Mouse (Mus musculus): Measurements from ENCODE around the gene Bnip1. TPM values are rescaled to one million over a fixed set of nuclear protein-coding genes. Genes with fewer than 3 reads are reported as not detected.

The Bnip1 gene
- total and polyA plus RNA-seq, 2 experiments, result 17.5 to 25.2 TPM

DNA sequence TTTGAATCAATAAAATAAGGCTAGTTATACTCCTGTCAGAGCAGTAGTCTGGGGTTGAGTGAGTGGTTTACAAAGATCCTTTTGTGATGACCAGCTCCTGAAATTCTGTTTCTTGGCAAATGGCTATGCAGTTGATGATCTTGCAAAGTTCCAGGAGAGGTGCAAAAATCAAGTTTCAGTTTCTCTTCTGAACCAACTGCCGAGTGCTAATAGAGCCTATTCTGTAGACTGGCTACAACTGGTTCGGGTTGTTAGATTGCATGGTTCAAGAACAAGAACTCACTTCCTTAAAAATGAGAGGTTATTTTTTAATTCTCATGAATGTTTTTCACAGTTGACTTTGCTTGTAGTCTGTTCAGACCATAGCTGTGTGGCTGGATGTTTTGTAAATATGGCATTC lies 27.4 kb upstream of the Bnip1 start:
- 23% methylated on average over 2 of the region's 2 CpGs for WGBS
- Histone ChIP-seq H3K79me2 (ENCODE audit: control insufficient read depth, insufficient read depth, low read length) (peaks cover 3% of the 10 kb centered on the region; the same call in 1 of the 2 replicates), H3K27me3 (ENCODE audit: control insufficient read depth, insufficient read depth, low read length) (no peaks in the 10 kb centered on the region), H3K9ac (ENCODE audit: low read depth, low read length) (no peak overlapping the region), H3K36me3 (ENCODE audit: control insufficient read depth, insufficient read depth, low read length) (peaks cover 16% of the 10 kb centered on the region), H3K4me1 (ENCODE audit: control insufficient read depth, insufficient read depth, low read length) (peaks cover 8% of the 10 kb centered on the region; the same call in 1 of the 2 replicates), H3K4me3 (ENCODE audit: insufficient read depth, low read depth, low read length) (no peak overlapping the region; the same call in 1 of the 2 replicates), H3K27ac (replicated peaks; ENCODE audit: insufficient read depth, low read depth, low read length) (no peak overlapping the region)
- peak; percentile 67 for DNase-seq (ENCODE audit: extremely low read depth, low read depth, low spot score)
- TF ChIP-seq POLR2A (IDR thresholded peaks at IDR 0.05; ENCODE audit: extremely low read depth, insufficient read depth, low read length) (no peak), CTCF (IDR thresholded peaks at IDR 0.05; ENCODE audit: low read depth, low read length) (no peak)

DNA sequence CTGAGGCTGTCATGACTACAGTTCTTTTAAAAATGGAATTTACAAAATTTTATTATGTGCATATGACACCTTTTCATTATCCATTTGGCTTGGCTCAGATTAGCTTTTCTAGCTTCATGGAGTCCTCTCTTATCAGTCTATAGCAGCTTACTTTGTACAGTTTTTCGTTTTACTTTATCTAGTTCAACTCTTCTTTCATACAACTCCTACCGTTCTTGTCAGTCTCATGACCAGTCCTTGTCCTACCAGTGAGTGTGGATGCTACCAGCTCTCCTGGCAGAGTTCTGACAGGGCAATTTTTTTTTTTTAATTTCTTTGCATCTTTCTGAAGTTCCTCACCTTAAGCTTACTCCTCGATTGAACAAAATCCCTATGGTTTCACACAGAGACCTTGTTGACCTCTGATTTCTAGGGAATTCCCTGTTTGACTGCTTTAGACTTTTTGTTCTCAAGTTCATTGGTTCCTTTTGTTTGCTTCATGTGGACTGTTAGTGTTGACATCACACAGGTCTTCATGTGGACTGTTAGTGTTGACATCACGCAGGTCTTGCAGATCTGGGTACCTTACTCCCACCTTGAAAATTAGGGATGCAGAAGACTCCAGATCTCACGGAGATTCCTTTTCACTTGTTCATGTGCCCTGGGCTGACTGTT lies 13.6 kb upstream of the Bnip1 start:
- Histone ChIP-seq H3K9ac (ENCODE audit: low read depth, low read length) (no peak overlapping the region), H3K4me3 (ENCODE audit: insufficient read depth, low read depth, low read length) (no peak overlapping the region), H3K79me2 (ENCODE audit: control insufficient read depth, insufficient read depth, low read length) (no peaks in the 10 kb centered on the region; the same call in 1 of the 2 replicates), H3K27ac (replicated peaks; ENCODE audit: insufficient read depth, low read depth, low read length) (no peak overlapping the region), H3K36me3 (ENCODE audit: control insufficient read depth, insufficient read depth, low read length) (peaks cover 52% of the 10 kb centered on the region), H3K4me1 (ENCODE audit: control insufficient read depth, insufficient read depth, low read length) (no peaks in the 10 kb centered on the region), H3K27me3 (ENCODE audit: control insufficient read depth, insufficient read depth, low read length) (no peaks in the 10 kb centered on the region)
- WGBS, result 85% methylated on average over 5 of the region's 5 CpGs
- TF ChIP-seq POLR2A (IDR thresholded peaks at IDR 0.05; ENCODE audit: extremely low read depth, insufficient read depth, low read length) (no peak), CTCF (IDR thresholded peaks at IDR 0.05; ENCODE audit: low read depth, low read length) (no peak)
- DNase-seq (ENCODE audit: extremely low read depth, low read depth, low spot score), result no peak

DNA sequence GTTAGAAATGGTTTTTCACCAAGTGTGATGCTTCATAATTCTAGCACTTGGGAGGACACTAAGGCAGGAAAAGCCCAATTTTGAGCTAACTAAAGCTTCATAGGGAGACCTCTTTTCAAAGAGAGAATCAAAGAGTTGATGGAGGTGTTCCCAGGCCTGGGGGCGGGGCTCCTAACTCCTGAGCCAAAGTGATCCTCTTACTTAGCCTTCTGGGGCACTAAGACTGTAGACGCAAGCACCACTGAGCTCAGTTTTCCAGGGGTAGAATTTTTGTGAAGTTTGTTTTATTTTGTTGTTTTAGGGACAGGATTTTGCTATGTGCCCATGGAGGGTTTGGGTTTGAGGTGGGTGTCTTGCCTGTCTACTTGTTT lies 13.1 kb upstream of the Bnip1 start:
- Histone ChIP-seq H3K36me3 (ENCODE audit: control insufficient read depth, insufficient read depth, low read length) (peaks cover 48% of the 10 kb centered on the region), H3K79me2 (ENCODE audit: control insufficient read depth, insufficient read depth, low read length) (no peaks in the 10 kb centered on the region; the same call in 1 of the 2 replicates), H3K27me3 (ENCODE audit: control insufficient read depth, insufficient read depth, low read length) (no peaks in the 10 kb centered on the region), H3K27ac (replicated peaks; ENCODE audit: insufficient read depth, low read depth, low read length) (no peak overlapping the region), H3K9ac (ENCODE audit: low read depth, low read length) (no peak overlapping the region), H3K4me3 (ENCODE audit: insufficient read depth, low read depth, low read length) (no peak overlapping the region), H3K4me1 (ENCODE audit: control insufficient read depth, insufficient read depth, low read length) (no peaks in the 10 kb centered on the region)
- 99% methylated on average over 2 of the region's 2 CpGs for WGBS
- DNase-seq (ENCODE audit: extremely low read depth, low read depth, low spot score), result no peak
- TF ChIP-seq CTCF (IDR thresholded peaks at IDR 0.05; ENCODE audit: low read depth, low read length) (no peak), POLR2A (IDR thresholded peaks at IDR 0.05; ENCODE audit: extremely low read depth, insufficient read depth, low read length) (no peak)

DNA sequence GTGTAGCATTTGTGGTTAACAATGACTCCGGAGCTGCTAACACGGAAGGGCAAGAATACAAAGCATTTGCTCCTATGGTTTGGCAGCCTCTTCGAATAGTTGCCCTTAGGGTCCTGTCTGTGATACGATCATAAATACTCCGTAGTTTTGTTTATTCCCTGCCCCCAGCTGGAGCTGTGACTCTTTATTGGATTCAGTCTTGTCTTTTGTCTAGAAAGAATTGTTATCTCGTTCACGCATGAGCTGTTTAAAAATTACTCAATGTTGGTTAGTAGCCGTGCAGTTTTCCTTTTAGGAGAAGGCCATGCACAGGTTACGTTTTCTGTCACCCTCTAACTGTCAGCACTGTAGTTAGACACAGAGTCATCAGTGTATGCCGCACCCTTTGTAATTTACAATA lies 4.7 kb upstream of the Bnip1 start:
- H3K79me2 ChIP-seq (ENCODE audit: control insufficient read depth, insufficient read depth, low read length), result no peaks in the 10 kb centered on the region
- no peak overlapping the region for H3K4me3 ChIP-seq (ENCODE audit: insufficient read depth, low read depth, low read length)
- no peak for TF ChIP-seq POLR2A (IDR thresholded peaks at IDR 0.05; ENCODE audit: extremely low read depth, insufficient read depth, low read length)
- TF ChIP-seq CTCF (IDR thresholded peaks at IDR 0.05; ENCODE audit: low read depth, low read length), result no peak
- H3K9ac ChIP-seq (ENCODE audit: low read depth, low read length), result no peak overlapping the region
- no peaks in the 10 kb centered on the region for H3K27me3 ChIP-seq (ENCODE audit: control insufficient read depth, insufficient read depth, low read length)
- peaks cover 24% of the 10 kb centered on the region for H3K36me3 ChIP-seq (ENCODE audit: control insufficient read depth, insufficient read depth, low read length)
- 0 out of 2 replicates have a peak overlapping the region, but pooled peaks have one; percentile 16 for H3K27ac ChIP-seq (replicated peaks; ENCODE audit: insufficient read depth, low read depth, low read length)
- peaks cover 7% of the 10 kb centered on the region; the same call in 1 of the 2 replicates for H3K4me1 ChIP-seq (ENCODE audit: control insufficient read depth, insufficient read depth, low read length)
- no peak for DNase-seq (ENCODE audit: extremely low read depth, low read depth, low spot score)
- WGBS, result 65% methylated on average over 10 of the region's 10 CpGs

DNA sequence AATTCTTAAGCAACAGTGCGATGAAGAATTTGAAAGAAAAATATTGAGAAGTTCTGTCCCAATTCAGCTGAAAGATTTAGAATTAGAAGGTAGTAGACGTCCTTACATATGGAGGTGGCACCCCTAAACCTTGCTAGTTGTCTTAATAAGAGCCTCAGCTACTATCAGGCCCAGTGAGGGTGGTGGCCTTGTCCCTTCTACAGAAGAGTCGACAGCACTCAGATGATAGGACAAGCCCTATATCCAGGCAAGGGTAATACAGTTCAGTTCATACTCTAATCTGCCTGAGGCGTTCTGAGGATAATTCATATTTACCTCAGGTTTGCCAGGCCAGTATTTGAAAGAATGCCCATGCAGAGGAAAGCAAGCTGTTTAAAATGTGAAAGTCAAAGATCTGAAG lies 2.9 kb upstream of the Bnip1 start:
- H3K79me2 ChIP-seq (ENCODE audit: control insufficient read depth, insufficient read depth, low read length), result 0 out of 2 replicates have a peak, but pooled peaks cover 2% of the 10 kb centered on the region
- 91% methylated on average over 4 of the region's 4 CpGs for WGBS
- H3K4me3 ChIP-seq (ENCODE audit: insufficient read depth, low read depth, low read length), result no peak overlapping the region
- no peak overlapping the region for H3K27ac ChIP-seq (replicated peaks; ENCODE audit: insufficient read depth, low read depth, low read length)
- H3K36me3 ChIP-seq (ENCODE audit: control insufficient read depth, insufficient read depth, low read length), result peaks cover 18% of the 10 kb centered on the region
- no peak overlapping the region for H3K9ac ChIP-seq (ENCODE audit: low read depth, low read length)
- no peak for DNase-seq (ENCODE audit: extremely low read depth, low read depth, low spot score)
- TF ChIP-seq CTCF (IDR thresholded peaks at IDR 0.05; ENCODE audit: low read depth, low read length) (no peak), POLR2A (IDR thresholded peaks at IDR 0.05; ENCODE audit: extremely low read depth, insufficient read depth, low read length) (no peak)
- H3K27me3 ChIP-seq (ENCODE audit: control insufficient read depth, insufficient read depth, low read length), result no peaks in the 10 kb centered on the region
- H3K4me1 ChIP-seq (ENCODE audit: control insufficient read depth, insufficient read depth, low read length), result peaks cover 8% of the 10 kb centered on the region

DNA sequence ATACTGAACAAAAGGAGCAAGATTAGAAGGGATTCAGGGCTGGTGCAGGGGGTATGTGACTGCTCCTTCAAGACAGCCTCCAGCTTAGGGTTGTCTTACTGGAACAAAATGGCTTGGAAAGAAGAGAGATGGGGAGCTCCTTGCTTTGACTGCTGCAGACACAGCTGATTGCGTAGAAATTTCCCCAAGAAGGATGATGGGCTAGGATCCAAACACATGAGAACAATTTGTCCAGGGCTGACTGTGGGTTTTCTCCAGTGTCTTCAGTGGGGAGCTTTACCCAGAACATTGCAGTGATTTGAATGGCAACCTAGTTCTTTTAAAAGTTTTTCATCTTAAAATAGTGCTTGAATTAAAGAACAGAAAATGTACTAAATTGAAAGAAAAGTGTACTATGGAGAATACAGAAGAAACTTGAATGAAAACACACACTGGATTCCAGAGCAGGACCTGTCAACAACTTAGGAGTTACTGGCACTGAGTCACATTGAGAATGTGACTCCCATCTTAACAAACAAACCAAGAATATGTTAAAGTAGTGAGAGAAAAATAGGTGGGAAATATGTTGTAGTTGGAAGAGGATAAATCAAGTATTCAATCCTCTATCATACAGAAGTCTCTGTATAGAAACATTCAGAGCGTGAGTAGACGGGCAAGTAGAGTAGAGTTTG lies 2.3 kb upstream of the Bnip1 start:
- no peak overlapping the region for H3K27ac ChIP-seq (replicated peaks; ENCODE audit: insufficient read depth, low read depth, low read length)

More for the DNA sequence above, 2.3 kb upstream of the Bnip1 start:
- no peaks in the 10 kb centered on the region for H3K27me3 ChIP-seq (ENCODE audit: control insufficient read depth, insufficient read depth, low read length)
- H3K4me3 ChIP-seq (ENCODE audit: insufficient read depth, low read depth, low read length), result no peak overlapping the region
- TF ChIP-seq CTCF (IDR thresholded peaks at IDR 0.05; ENCODE audit: low read depth, low read length), result no peak
- TF ChIP-seq POLR2A (IDR thresholded peaks at IDR 0.05; ENCODE audit: extremely low read depth, insufficient read depth, low read length), result no peak
- WGBS, result 90% methylated on average over 3 of the region's 3 CpGs
- H3K9ac ChIP-seq (ENCODE audit: low read depth, low read length), result no peak overlapping the region
- peaks cover 8% of the 10 kb centered on the region for H3K4me1 ChIP-seq (ENCODE audit: control insufficient read depth, insufficient read depth, low read length)
- no peak for DNase-seq (ENCODE audit: extremely low read depth, low read depth, low spot score)
- H3K36me3 ChIP-seq (ENCODE audit: control insufficient read depth, insufficient read depth, low read length), result peaks cover 13% of the 10 kb centered on the region
- H3K79me2 ChIP-seq (ENCODE audit: control insufficient read depth, insufficient read depth, low read length), result peaks cover 5% of the 10 kb centered on the region; the same call in 1 of the 2 replicates
